Mouse (Mus musculus): ENCODE measurements at regions not wholly inside any gene's neighbourhood (a gene's known extent, or its start where the extent isn't known, plus 50 kb on each side); places are given as distances from the start of the nearest gene placed in this dataset.

DNA sequence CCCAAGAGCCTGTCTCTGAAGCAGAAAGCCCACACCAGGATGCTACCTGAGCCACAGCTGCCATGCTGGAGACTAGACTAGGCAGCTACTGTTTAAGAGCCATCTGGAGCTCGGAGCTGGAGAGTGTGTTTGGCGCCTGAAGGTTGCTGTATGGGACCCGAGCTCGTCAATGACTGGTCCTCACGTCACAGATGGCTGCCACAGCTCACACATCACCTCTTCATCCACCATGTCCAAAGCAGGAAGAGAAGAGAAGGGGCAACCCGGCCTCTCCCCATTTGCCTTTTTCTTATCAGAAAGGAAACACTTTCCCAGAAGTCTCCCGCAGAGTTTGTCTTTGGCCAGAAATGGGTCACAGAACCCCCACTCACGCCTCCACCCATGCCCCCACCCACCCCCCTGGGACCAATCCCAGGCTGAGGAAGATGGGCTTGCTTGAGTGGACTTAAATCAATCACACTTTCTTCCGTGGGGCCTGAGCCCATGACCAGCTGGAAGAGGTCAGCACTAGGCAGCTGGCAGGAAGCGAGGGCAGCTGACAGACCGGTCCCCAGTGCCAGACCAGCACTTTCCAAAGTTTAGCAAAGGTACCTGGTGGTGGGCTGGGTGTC is 53.5 kb upstream of the Ptpn1 start:
- no peak for DNase-seq

DNA sequence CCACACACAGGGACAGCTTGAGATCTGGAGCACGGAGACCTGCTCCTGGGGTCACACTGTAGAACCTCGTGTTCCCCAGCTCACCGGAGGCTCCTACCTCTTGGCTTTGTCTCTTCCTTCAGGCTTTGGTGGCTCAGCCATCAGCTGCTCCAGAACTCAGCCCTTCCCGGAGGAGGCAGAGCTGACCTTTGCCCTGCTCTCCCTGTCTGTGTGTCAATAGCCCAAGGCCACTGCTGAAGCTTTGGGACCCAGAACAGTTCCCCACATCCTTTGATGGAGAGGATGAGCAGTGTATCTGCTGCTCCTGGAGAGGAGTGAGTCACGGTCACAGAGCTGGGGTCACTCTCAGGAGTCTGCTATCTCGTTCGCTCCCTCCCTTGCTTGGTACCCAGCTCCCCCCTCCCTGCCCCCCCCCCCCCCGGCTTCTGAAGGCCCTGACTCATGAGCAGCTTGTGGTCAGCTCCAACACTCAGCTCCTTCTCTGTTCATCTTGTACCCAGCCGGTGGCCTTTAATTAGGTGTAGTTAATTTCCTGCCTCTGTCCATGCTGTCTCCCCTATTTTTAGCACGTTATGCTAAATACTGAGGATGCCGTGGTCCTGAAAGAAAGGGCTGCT is 54.5 kb upstream of the Ptpn1 start:
- no peak for DNase-seq

DNA sequence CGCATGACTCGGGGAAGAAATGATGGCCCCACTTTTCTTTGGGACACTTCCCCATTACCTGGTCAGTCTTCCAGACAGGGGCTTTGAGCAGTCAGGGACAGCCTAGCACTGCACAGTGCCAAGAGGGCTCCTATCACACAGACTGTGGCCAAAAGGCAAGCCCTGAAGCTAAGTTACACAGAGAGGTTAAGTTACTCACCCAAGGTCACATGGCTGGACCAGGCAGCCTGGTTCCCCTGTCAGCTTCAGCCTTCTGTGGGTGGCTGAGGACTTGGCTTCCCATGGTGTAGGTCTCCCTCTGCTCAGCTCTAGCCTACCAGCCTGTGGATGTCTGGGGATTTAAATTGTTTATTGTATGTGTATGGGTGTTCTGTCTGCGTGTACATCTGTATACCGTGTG is 59.4 kb upstream of the Ptpn1 start:
- DNase-seq, result no peak

DNA sequence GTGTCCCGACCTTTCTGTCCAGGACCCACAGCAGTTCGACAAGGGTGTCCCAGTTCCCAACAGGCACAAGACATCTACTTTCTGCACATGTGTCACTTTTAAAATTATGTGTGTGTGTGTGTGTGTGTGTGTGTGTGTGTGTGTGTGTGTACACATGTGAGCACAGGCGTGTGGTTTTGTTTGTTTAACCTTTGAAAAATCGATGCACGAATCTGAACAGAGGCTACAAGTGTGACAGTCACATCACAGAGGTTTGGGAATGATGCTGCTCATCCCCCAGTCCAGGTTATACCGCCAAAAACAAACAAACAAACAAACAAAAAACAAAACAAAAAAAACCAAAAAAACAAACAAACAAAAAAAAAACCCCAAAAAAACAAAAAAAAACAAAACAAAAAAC is 61.7 kb upstream of the Ptpn1 start:
- no peak for DNase-seq

DNA sequence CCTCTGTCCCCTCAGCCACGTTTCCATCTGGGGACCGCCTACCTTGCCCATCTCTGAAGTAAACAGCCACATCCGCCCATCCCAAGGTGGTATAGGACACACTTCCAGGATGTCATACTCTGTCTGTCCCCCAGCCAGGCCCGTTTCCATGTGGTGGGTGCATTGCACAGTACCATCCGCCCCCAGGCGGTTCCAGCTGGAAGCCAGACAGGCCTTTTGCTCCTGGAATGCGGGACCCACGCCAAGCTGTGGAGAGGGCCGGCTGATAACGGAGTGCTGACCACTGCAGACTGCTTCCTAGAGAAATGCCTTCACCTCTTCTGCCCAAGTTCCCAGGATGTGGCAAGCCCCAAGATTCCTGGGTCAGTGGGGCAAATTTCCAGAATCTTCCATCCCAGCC is 65.1 kb upstream of the Ptpn1 start:
- no peak for DNase-seq

DNA sequence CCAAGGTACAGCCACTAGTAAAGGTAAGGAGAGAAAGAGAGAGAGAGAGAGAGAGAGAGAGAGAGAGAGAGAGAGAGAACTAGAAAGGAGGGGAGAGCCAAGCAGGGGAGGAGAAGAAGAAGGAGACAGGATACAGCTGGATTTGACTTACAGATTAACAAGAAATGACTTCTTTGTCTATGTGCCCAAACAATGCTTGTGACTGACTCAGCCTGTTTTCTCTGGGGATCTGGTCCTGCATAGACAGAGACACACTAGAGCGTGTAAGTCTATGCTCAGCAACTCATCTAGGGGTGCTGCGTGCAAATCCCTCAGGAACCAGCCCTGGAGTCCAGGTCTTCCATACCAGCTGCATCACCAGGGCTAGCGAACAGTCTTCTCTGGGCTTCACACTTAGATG is 66.3 kb upstream of the Ptpn1 start:
- no peak for DNase-seq

DNA sequence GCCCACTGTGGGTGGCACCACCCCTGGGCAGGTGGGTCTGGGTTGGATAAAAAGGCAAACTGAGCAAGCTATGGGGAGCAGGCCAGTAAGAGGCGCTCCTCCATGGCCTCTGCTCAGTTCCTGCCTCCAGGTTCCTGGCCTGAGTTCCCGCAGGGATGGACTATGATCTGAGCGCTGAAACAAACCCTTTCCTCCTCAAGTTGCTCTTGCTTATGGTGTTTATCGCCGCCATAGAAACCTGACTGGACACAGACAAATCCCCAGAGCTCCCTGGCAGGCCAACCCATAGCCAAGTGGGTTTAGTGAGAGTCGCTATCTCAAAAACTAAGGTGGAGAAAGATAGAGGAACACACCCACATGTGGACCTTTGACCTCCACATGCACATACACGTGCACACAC is 67.2 kb upstream of the Ptpn1 start:
- DNase-seq, result no peak

DNA sequence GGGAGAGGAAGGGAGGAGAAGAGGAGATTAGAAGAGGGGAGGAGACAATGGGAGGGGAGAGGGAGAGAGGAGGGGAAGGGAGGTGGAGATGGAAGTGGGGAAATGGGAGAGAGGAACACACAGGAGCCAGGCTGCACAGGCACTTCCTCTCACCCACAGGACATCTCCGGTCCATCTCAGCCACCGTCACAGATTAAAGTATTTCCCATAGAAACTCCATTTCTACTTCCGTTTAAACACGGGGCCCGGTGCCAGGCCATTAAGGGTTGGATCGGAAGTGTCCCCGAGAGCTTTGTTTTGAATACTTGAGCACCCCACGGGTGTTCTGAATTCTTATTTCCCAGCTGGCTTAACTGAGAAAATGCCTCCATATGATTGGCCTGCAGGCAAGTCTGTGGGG is 67.6 kb upstream of the Ptpn1 start:
- no peak for DNase-seq

DNA sequence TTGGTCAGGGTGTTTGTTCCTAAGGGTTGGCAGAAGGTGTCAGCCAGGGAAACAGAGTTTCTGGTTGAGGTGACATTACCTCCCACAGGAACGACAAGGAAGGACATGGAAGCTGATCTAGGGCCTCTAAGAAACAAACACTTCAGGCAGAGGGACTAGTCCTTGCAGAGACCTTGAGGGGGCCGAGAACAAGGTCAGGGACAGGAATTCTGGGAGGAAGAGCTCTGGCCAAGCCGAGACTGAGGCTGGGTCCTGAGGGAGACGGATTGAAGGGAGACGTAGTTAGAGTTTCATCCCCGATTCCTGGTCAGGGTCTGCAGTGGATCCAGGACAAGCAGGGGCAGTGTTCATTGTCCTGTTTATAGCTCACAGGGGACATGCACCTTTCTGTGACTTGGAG is 68.2 kb upstream of the Ptpn1 start:
- no peak for DNase-seq

DNA sequence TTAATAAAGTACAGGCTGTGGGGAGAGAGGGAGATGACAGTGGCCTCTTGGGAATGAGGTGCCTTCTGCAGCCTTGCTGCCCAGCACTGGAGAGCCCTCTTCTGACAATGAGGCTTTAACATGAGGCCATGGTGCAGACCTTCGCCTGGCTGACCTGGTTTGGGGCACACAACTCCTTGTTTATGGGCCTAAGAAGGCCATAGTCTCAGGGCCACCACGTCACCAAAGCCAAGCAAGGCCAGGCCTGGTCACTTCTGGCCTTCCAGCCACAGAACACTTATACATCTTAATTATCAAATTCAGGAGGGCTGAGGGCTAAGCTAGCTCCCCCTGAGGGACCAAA is 70.7 kb upstream of the Ptpn1 start:
- DNase-seq, result no peak

DNA sequence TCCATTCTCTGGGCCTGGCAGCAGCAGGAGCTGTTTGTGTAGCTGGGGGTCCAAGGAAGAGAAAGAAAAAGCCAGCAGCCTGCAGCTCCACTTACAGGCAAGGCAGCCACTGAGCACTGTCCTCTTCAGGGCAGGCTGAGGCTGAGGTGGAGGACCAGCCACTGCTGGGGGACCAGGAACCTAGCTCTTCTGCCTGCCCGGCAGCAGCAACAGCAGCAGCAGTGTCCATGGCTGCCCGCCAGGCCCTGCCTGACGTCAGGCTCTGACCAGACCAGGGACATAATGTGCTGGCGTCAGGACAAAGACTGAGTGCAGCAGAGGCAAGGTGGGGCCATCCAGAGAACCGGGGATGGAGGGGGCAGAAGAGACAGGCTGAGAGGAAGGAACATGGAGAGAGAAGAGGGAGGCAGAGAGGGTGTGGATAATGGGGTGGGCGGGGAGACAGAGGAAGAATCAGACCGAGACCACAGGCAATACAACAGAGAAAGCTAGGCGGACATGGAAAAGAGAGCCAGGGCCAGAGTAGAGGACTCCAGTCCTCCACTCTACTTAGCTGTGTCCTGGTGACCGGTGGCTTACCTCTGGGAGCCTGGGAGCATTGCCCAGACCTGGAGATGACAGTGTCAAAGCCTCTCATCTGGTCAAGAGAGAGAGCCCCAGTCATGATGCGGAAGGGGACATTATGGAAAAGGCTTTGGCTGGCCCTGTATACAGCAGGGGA is 71.2 kb upstream of the Ptpn1 start:
- peak; percentile 73 to 78 for DNase-seq

DNA sequence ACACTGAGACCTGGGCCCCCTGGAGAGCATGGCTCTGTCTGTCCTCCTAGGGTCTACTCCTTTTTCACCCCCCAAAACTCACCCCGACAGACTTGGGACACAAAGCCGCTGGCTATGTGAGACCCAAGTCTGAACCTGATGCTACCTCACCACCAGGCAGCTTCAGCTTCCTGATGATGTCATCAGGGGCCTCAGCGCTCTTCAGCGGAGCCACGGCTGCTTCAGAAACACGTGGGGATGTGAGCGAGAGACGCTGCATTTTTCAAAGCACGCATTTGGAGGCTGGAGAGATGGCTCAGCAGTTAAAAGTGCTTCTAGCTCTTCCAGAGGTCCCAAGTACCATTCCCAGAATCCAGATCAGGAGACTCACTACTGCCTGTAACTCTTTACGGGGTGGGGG is 72.3 kb upstream of the Ptpn1 start:
- no peak for DNase-seq

DNA sequence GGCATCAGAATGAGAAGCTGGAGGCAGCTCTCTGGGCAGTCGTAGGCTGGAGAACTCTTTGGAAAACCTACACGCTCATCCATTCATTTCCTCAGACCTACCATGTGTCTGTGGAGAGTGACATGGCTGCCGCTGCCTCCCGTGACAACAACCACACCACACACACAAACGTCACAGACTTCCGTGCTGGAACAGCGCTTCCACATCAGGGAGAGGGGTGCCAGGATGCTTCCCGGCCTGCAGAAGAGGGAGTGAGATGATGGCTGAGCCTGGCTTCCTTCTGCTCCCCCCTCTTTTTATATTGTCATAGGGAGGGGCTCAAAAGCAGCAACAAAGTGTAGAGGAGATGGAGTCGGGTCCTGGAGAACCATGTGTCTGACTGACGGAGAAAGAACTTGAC is 73.5 kb upstream of the Ptpn1 start:
- no peak for DNase-seq

DNA sequence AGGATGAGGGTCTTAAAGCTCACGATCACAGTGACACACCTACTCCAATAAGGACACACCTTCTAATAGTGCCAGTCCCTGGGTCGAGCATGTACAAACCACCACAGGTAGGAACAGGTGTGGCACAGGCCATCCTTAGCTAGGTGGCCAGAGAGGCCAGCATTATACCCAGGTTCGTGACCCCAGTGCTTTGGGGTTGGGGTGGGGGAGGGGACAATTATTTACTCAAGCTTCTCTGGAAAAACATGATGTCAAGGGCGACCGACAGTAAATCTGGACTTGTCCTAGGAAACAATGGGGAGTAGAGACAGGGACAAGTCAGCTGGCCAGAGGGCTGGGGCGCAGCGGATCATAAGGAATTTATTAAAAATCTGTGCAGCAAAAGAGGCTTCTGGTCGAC is 73.9 kb upstream of the Ptpn1 start:
- no peak for DNase-seq

DNA sequence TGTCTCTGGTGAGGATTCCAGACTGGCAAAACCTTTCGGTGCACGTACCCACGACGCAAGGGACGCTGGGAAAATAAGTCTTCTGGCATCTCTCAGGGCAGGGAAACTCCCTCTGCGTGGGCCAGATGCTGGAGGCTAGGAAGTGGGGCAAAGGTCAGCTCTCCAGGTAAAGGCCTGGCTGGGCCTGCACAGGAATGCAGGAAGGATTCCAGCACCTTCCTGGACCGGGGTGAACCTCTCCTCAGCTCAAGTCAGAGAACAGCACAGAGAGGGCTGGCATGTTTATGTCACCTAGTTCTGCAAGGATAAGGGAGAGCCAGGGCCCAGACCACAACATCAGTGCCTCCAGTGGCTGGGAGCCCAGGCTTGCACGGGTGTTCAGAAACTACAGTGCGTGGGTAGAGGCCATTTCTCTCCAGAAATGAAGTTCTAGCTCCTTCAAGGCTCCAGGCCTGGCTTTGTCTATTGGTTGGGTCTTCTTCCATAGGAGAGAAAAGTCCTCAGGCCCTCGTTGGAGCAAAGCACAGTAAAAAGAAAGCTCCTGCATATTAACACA is 74.9 kb upstream of the Ptpn1 start:
- no peak for DNase-seq

DNA sequence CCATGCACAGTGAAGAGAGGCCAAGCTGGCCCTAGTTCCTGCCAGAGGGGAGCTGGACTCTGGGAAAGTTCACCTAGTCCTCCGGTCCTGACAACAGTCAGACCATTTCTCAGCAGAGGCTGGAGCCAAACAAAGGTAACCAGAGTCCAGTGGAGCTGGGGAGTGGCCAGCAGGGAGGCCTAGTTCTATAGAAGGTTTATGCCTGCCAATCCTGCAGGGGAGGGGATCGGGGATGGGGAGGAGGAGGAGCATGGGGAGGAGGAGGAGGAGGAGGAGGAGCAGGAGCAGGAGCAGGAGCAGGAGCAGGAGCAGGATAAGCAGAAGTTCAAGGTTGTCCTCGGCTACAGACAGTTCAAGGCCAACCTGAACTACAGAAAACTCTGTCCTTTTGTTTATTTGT is 75.8 kb upstream of the Ptpn1 start:
- DNase-seq, result no peak

DNA sequence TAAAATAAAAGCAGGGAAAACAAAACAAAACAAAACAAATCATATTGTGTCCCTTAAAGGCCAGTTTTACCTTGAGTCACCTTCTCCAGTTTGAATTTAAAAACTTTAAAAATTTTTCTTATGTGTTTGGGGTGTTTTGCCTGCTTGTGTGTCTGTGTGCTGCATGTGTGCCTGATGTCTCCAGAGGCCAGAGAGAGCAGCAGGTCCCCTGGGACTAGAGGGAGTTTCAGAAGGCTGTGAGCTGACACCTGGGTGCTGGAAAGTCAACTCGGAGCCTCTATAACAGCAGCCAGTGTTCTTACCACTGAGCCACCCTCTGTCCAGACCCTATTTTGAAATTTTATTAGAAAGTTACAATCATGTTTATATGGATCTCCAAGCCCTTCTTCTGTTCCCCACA is 77.8 kb upstream of the Ptpn1 start:
- no peak for DNase-seq

DNA sequence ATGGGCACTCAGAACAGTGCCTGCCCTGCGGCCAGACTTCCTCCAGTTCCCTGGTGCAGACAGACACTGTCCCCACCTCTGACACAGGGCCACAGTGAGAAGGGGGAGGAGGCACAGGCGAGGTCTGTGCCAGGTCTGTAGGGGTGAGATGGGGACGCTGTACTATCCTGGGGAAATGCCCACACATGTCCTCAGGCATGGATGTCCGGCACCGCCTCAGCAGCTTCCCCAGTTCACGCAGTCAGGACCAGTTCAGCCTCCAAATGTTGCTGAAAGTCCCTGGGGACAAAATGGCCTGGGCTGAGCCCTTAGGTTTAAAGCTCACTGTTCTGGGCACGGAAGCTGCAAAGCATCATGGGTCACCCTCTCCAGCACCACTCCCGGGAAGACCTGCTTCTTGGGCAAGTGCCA is 78.4 kb upstream of the Ptpn1 start:
- DNase-seq, result no peak

DNA sequence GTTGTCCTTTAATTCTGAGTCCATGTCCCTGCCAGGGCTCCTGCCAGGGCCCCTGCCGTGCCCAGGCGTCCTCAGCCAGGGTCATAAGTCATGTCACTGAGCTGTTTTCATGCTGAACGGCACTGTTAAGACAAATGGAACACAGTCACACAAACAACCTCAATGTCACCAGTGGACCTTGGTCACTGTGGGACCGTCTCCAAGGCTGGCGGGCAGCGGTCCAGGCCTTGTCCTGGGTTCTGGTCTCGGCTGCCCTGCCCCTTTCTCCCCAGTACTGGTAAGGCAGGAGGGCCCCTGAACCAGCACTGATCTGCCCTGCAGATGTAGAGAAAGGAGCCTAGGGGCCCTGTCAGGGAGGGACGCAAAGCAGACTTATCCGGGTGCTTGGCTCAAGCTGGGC is 79.3 kb upstream of the Ptpn1 start:
- no peak for DNase-seq

DNA sequence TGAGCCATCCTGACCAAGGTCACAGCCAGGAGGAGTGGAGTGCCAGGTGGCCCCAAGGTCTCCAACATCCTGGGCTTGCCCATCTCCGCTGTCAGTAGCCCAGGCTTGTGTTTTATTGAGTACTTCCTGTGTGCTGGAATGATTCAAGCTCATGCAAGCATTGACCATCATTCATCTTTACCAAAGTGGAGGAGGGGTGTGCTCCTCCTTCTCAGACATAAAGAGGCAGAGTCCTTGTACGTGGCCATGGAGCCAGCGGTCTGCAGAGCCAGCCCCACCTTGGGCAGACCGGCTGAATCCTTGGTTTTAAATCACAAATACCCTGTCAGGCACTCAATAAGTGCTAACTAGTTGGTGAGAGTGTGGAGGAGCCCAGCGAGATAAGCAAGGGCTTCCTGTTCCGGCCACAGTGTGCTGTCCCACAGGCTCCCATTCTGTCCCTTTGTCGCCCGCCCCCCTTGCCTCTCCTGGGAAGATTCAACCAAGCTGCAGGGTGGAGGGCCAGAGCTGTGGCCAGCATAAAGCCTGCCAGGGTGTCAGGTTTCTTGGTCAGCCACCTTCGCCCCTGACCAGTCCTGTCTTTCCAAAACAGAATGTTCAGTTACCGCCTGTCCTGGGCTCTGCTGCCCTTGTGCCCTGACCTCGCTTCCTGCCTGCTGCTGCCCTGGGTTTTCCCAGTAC is 80.5 kb upstream of the Ptpn1 start:
- DNase-seq, result no peak

DNA sequence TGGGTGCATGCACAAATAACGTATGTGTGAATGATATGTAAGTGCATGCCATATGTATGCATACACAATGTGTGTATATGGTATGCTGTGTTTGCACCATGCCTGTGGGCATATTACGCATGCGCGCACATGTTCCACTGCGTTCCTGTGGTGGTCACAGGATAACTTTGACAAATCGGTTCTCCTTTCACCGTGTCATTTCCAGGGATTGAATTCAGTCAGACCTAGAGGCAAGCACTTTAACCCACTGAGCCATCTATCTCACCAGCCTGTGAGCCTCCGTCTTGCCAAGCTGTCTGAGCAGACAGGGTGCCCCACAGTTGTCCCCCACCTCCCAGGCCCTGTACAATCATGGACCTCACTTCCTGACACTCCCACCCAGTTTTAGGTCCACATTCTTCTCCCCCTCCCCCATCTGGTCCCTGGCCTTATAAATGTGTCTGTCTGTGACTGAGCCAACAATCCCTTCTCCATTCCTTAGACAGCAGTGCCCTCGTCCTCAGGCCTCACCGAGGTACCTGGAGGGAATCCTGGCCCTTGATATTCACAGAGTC is 81.8 kb upstream of the Ptpn1 start:
- DNase-seq, result no peak

DNA sequence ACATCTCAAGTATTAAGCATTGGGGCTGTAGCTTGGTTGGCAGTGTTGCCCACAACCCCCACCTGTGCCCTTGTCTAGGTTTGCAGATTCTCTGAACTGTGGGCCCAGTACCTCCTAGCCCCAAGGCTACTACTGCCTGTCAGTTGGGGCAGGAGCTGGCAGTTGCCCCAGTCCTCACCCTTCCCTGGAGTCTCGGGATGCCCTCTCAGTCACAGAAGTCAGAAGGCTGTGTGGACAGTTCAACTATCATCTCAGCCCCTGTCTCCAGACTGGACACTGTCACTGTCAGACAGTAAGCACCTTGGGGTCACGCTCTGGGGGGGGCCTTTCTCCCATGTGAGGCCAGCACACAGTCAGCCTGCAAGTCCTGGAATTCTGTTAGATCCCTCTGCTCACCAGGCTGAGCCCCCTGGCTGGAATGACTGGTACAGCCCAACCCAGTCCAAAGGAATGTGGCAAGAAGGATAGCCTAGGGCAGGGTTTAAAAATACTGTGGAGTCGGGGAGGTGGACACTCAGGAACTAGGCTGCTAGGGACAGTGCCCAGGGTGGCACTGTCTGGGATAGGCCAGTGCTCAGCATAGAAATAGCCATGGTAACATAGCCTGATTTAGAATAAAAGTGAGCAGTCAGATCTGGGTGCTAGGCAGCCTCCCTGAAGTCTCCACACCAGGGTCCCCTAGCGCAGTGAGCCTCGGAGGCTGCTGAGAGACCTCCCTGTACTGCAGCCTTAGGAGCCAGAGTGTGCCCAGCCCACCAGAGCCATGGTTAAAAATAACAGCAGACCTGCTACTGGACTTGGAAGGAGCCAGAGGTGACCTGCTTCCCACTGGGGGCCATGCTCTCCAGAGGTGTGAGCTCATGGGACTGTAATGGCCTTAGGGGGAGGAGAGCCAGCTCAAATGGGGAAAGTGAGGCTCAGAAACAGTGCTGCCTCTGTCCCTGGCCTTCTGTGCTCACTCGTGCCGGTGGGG is 83.1 kb upstream of the Ptpn1 start:
- DNase-seq, result no peak
